Mouse (Mus musculus): ENCODE data around the gene Ankrd66.

DNA sequence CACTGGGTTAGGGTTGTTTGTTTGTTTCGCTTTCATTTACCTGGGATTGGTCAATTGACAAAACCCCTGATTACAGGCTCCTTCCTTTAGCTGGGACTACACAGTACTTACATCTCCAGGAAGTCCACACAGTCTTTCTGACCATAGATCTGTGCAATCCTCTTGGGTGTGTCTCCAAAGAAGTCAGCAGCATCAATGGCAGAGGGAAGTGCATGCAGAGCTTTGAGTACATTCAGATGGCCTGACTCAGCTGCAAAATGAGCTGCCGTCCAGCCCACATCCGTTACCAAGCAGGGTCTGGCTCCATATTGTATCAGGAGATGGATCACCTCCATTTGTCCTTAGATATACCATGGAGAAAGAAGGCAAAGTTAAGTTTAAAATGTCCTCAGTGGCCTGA, 4.7 kb downstream of the Ankrd66 start:
- no peak for TF ChIP-seq POLR2A (IDR thresholded peaks at IDR 0.05; ENCODE audit: borderline replicate concordance, insufficient read depth, low read length)
- TF ChIP-seq CTCF (IDR thresholded peaks at IDR 0.05; ENCODE audit: borderline replicate concordance, insufficient read depth, low read depth, low read length) = no peak
